Mouse (Mus musculus) cerebellum, adult (tissue): Measurements from ENCODE around the gene Slc2a4.
"Not testable (repeated sequence)": the region's sequence is repeated elsewhere in the genome, so short reads cannot be mapped to it uniquely, and the experiment has no call there.

Source experiments
- ATAC-seq: cut with Nextera tagmentation; 2 replicates; pipeline ENCODE4 v1.9.2; 2017; ENCODE audit warnings: mild to moderate bottlenecking, moderate library complexity, mixed read lengths; ENCODE audit not compliant: insufficient number of reproducible peaks, low FRiP score, low TSS enrichment

Gene Slc2a4

DNA sequence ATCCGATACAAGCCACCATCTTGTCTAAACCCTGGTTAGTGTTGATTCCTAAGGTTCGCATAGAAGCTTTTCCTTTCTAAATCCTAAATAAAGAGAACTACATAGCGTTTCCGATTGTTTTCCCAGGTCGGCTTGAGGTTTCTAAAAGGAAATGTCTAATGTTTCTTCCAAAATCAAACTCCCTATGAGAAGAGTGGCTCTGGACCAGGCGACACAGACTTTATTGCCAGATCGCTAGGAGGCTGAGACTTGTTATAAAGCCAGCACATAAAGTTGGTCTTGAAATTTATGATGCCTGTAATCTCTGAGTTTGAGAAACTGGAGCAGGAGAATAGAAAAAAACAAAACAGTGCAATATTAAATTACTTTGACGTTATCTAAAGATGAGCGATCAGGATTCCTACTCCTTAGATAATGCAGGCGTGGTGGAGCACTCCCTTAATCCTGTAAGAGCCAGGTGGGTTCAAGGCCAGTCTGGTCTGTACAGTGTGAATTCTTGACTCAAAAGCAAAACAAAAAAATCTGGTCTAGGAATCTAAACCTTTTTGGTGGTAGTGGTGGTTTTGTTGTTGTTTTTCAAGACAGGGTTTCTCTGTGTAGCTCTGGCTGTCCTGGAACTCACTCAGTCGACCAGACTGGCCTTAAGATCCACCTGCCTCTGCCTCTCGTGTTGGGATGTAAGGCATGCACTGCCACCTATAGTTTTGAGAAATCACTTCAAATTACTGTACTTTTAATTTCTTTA is 25.8 kb downstream of the Slc2a4 start:
- ATAC-seq, result no peak

DNA sequence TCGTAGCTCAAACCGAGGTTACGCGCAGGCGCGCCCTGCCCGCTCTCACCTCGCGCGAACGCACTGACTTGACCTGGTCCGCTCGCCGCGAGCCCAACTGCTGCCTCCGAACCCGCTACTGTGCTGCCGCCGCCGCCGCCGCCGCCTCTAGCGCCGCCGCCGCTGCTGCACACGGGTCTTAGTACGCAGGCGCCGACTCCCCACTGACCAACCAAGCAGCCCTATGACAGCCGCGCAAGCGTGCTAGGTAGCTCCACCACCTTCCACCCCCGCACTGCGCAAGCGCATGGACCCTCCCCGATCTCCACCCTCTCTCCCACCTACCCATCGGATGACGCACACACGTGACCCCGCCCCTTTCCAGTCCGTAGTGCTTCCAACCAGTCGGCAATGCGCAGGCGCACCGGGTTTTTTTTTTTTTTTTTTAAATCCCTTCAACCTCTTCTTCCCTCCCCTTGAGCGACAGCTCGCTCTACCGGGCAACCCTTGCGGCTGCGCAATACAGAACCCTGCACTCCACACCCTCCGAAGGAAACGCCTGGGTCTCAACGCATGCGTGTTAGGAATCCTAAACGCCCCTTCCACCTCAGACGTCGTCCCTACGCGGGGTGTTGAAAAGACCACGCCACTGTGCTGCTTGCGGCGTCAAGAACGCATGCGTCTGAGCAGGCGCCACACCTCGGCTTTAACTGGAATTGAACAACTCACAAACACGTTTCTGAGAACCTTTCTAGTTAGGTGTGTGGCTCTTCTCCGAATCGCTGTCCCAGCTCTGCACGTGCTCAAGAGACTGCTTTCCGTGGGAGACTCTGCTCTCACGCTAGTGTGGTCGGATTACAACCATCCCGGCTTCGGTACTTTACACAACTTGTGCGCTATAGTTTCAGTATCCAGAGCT is 26.6 kb downstream of the Slc2a4 start, which contains the start of gene Eif5a:
TSS of gene Eif5a (minus strand) at position 845 of the 898 bp plus-strand sequence.
- peak; percentile 91 for ATAC-seq

DNA sequence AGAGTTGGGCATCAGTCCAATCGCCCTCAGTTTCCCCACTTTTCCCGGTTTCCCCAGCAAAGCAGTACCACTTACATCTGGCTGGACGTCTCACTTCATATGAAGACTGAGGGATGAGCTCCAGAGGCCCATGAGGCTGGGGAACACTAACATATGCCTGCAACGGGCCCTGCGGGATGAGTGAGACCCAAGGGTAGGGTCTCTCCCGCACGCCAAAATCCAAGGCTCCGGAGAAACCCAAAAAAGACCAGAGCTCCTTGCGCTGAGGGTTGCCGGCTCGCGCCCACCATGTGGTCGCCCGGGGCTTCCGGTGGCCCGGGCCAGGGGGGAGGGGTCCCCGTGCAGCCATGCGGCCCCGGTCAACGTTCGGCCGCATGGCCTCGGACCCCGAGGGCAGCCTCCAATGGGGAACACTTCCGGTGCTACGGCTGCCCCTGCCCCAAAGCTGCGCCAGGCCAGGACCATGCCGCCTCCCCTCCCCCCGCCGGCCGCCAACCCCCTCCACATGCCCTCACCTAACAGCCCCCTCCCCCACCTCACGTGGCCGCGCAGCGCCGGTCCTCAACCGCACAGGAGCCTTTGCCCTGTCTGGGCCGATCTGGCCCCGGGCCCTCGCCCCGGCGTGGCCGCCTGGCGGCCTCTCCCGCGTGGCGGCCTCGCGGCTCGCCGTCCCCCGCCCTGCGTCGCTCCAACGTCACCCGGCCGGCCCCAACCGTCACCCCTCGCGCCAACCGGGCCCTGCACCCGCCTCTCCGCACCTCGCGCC is 27.5 kb downstream of the Slc2a4 start:
- peak; percentile 10; the same call in 1 of the 2 replicates for ATAC-seq

GRCm38 (mm10) chr11:69919661-69920265 is 28.2 kb downstream of the Slc2a4 start:
- ATAC-seq, result no peak

GRCm38 (mm10) chr11:69919053-69919452 is 28.9 kb downstream of the Slc2a4 start:
- ATAC-seq, result no peak

DNA sequence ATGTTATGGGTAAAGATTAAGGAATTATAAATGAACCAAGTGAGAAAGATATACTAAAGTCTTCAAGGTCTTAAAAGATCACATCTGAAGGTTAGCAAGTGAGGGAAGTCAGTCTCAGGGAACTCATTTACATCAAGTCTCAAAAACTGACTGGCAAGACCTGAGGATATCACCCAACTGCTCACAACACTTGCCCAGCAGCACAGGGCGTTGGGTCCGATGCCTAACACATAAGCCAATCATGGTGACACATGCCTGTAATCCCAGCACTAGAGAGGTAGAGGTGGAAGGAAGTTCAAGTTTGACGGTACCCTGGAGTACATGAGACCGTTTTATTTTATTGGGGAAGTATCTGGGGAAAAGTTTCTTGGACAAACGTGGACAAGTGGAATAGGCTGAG is 29.9 kb downstream of the Slc2a4 start:
- no peak for ATAC-seq

DNA sequence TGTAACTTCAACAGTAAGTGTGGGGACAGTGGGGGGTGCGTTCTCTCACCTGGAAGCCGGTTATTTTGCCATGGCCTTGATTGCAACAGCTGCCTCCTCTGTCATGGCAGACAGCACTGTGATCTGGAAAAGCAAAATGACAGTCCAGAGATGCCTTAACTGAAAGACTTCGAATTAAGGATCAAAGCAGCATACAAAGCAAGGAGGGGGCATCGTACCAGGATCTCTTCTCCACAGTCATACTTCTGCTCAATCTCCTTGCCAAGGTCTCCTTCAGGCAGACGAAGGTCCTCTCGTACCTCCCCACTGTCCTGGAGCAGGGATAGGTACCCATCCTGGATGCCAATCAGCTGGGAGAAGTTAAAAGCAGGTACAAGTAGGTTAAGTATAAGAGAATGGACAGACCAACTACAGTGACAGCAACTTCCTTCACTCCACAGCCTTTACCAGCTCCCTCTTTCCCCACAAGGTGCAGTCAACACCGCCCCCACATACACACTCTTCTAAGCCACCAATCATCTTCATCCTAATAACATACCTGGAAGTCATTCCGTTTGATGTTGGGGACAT is 30.5 kb downstream of the Slc2a4 start:
- ATAC-seq, result no peak

DNA sequence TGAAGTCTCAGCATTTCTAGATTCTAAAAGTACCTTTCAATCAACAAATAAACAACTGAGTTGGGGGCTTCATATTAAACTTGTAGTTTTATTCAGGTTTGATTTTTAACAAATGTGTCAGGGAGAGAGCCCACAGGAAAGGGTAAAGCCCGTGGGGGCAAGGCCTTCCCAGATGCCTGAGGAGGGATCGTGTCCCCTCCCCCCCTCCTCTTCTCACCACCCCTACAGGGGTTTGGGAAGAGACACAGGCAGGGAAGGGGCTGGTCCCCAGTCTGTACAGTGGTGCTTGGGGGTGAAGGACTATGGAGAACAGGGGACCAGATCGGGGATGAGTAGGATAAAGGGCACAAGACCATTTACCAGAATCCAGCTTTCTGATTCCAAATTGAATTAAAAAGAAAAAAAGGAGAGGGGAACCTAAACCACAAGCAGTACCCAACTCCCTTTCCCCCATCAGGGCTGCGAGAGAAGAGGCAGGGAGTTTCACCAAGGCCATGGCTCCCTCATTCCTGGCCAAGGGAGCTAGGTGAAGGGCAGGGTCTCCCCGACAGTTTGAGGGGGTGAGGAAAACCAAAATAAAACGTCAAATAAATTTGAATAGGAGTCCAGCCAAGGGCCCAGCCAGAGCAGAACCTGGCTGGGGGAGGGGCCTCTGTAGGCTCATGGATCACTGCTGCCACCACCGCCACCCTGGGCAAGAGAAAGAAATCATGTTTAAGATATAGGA is 31.2 kb downstream of the Slc2a4 start:
- ATAC-seq, result not testable (repeated sequence)

GRCm38 (mm10) chr11:69915667-69916627 is 32.0 kb downstream of the Slc2a4 start:
- no peak for ATAC-seq

DNA sequence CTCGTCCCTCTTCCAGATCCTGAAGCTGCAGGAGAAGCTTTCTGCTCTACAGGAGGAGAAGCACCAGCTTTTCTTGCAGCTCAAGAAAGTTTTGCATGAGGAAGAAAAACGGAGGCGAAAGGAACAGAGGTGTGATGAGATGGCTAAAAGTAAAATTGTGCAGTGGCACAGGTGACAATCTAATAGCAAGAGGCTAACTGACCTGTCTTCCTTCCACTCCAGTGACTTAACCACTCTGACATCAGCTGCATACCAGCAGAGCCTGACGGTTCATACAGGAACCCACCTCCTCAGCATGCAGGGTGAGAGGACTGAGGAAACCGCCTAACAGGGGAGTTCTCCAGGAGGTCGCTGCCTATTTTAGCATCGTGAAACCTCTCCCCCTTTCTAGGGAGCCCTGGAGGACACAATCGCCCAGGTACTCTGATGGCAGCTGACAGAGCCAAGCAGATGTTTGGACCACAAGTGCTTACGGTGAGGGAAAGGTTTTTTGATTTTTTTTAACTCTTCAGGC is 33.0 kb downstream of the Slc2a4 start:
- no peak for ATAC-seq

GRCm38 (mm10) chr11:69914372-69914764 is 33.6 kb downstream of the Slc2a4 start:
- ATAC-seq, result no peak

DNA sequence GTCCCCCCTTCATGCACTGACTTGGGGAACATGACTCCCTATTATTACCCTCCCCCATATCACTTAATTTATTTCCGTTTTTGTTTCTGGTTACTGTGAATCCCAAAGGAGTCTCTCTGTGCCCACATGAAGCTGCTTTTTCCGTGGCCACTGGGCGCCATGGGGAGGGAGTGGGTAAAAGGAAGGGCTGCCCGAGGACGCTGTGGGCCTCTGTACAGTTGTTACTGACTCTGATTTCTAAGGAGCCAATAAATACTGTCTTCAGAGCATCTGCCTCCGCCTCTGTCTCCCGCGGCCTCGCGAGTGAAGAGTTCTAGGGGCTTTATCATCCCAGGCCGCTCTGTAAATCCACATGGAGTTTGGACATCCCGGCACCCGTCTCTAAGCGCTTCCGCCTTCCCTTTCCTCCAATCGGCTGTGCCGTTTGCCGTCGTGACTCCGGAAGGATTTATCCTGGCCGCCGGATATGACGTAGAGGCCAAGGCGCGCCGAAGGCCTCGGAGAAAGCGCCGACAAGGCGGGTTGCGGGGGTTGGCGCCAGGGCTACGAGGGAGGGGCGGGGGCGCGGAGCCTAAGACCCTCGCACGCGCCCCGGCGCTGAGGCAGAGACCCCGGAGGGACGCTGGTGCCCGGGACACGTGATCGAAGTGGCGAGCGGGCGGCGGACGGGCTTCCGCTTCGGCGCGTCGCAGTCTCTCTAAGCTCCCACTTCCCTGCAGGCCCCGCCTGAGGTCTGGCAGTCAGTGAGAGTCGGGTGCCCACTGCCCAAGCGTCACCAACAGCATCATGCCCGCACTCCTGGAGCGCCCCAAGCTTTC is 34.2 kb downstream of the Slc2a4 start, which contains the start of gene Gps2:
TSS of gene Gps2 (plus strand) at position 335 of the 818 bp plus-strand sequence.
- peak; percentile 76; the same call in 1 of the 2 replicates for ATAC-seq

DNA sequence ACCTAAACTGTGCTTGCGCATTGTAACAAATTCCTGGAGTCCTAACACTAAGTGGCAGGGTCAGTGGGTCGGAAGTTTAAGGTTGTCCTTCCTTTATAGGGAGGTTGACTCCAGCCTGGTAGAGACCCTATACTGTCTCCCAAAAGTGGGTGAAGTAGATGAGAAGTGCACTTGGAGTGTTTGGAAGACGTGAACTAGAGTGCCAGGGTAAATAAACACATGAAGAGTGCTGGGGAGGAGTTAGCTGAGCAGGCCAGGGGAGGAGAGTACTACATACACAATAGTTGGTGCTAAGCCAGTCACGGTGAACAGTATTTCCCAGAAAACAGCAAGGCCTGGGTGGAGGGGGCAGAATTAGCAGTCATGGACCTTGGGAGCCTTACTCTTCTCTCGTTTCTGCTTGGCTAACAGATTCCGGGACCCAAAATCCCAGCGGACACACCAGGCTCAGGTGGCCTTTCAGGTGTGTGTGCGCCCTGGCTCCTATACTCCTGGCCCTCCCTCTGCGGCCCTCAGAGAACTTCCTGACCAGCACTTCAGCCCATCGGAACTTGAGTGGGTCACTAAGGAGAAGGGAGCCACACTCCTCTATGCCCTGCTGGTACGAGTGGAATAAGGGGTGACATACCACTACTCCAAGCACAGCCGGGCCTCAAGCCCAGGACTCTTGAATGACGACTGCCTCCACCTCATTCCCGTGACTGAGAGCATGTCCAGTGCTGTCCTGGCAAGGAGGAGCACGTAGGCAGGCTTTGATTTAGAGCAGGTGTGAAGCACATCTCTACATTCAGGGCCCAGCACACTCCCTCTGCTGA is 35.1 kb downstream of the Slc2a4 start:
- no peak for ATAC-seq

DNA sequence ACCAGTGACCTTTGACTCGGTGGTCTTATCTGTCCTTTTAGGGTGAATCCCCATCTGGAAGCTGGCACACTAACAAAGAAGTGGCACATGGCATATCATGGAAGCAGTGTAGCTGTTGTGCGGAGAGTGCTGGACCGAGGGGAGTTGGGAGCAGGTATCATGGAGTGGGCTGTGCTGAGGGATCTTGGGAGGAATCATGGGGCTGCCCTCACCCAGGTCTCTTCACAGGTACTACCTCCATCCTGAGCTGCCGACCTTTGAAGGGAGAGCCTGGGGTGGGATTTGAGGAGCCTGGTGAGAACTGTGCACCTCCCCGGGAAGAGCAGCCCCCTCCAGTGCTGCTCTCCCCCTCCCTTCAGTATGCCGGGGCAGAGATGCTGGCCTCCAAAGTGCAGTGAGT is 36.3 kb downstream of the Slc2a4 start:
- no peak for ATAC-seq

DNA sequence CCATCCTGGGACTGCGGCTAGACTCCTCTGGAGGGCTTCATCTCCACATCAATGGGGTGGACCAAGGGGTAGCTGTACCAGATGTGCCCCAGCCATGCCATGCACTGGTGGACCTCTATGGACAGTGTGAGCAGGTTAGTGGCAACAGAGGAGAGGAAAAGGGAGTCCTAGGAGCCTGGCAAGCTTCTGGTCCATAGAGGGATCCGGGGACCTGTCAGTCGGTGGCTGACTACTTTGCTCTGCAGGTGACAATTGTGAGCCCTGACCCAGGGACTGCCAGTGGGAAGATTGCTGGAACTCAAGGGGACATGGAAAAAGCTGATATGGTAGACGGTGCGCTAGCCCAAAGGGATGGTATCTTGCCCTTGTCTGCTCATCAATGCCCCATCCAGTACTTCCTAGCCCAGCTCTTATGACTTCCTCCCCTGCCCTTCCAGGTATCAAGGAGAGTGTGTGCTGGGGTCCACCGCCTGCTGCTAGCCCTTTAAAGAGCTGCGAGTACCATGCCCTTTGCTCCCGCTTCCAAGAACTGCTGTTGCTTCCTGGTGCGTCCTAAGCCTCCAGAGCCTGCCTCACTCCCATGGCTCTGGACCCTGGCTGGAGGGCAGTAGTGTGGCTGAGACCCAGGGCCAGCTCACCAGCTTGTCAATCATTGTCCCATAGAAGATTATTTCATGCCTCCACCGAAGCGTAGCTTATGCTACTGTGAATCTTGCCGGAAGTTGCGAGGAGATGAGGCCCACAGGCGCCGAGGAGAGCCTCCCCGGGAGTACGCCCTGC is 37.0 kb downstream of the Slc2a4 start:
- ATAC-seq, result no peak
